Mouse (Mus musculus): ENCODE measurements around the gene Cd22. TPM values are rescaled to one million over a fixed set of nuclear protein-coding genes. Genes with fewer than 3 reads are reported as not detected.

Cd22 gene
- total and polyA plus RNA-seq, 2 experiments = 0.74 to 3.7 TPM

- no peak for TF ChIP-seq CTCF (IDR thresholded peaks at IDR 0.05; ENCODE audit: low read depth, low read length)
- H3K9ac ChIP-seq (ENCODE audit: low read depth, low read length) = no peak within 1 kb of the TSS
- H3K27me3 ChIP-seq (ENCODE audit: control insufficient read depth, insufficient read depth, low read length) = no peaks in the 10 kb centered on the region
- no peak within 1 kb of the TSS for H3K4me3 ChIP-seq (ENCODE audit: insufficient read depth, low read depth, low read length)
- no peak within 1 kb of the TSS for H3K27ac ChIP-seq (replicated peaks; ENCODE audit: insufficient read depth, low read depth, low read length)
- no peak for DNase-seq (ENCODE audit: extremely low read depth, low read depth, low spot score)
- H3K4me1 ChIP-seq (ENCODE audit: control insufficient read depth, insufficient read depth, low read length) = no peaks in the 10 kb centered on the region
- no peaks in the 10 kb centered on the region for H3K79me2 ChIP-seq (ENCODE audit: control insufficient read depth, insufficient read depth, low read length)
- H3K36me3 ChIP-seq (ENCODE audit: control insufficient read depth, insufficient read depth, low read length) = no peaks in the 10 kb centered on the region
- WGBS = 85% methylated on average over 12 of the region's 12 CpGs
These were observed 18.7 kb downstream of the Cd22 start, which contains the start of gene Ffar1 for GRCm38 (mm10) chr7:30861464-30861863. Ffar1 (minus strand) TSS chr7:30861564.

DNA sequence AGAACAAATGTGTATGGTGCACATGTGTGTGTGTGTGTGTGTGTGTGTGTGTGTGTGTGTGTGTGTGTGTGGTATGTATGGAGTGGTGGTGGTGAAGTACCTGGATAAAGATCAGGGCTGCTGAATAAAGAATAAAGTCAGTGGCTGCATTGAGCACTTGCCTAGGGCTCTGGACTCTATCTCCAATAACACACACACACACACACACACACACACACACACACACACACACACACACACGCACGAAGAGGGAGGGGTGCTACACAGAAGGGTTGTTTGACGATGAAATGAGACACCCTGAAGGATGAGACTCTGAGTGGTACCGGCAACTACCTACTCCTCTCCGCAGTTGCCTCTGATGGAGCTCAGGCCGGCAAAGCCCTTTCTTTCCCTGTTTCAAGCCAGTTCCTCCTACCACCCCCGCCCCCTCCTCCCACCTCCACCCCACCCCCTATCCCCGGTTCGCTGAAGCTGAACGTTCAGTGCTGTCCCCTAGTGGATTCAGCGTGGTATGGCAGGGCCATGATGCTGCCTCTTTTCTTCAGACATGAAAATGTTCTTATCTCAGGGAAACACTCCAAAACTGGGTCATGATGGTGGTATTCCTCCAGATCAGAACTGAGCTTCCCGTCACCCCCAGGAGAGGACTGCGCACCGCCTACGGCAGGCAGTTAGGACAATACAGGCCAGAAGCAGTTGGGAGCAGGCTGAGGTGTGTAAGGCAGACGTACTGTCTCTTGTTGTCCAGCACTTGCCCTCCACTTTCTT, 20.3 kb downstream of the Cd22 start:
- Histone ChIP-seq H3K9ac (ENCODE audit: low read depth, low read length) (no peak overlapping the region), H3K79me2 (ENCODE audit: control insufficient read depth, insufficient read depth, low read length) (no peaks in the 10 kb centered on the region), H3K36me3 (ENCODE audit: control insufficient read depth, insufficient read depth, low read length) (no peaks in the 10 kb centered on the region), H3K4me3 (ENCODE audit: insufficient read depth, low read depth, low read length) (no peak overlapping the region), H3K27me3 (ENCODE audit: control insufficient read depth, insufficient read depth, low read length) (no peaks in the 10 kb centered on the region), H3K4me1 (ENCODE audit: control insufficient read depth, insufficient read depth, low read length) (no peaks in the 10 kb centered on the region), H3K27ac (replicated peaks; ENCODE audit: insufficient read depth, low read depth, low read length) (no peak overlapping the region)
- peak; percentile 35 for DNase-seq (ENCODE audit: extremely low read depth, low read depth, low spot score)
- 13% methylated on average over 16 of the region's 16 CpGs for WGBS
- TF ChIP-seq CTCF (IDR thresholded peaks at IDR 0.05; ENCODE audit: low read depth, low read length) (peak; percentile 82), POLR2A (IDR thresholded peaks at IDR 0.05; ENCODE audit: extremely low read depth, insufficient read depth, low read length) (no peak)

GRCm38 (mm10) chr7:30859290-30859634, 20.9 kb downstream of the Cd22 start:
- Histone ChIP-seq H3K9ac (ENCODE audit: low read depth, low read length) (no peak overlapping the region), H3K36me3 (ENCODE audit: control insufficient read depth, insufficient read depth, low read length) (no peaks in the 10 kb centered on the region), H3K4me3 (ENCODE audit: insufficient read depth, low read depth, low read length) (no peak overlapping the region), H3K4me1 (ENCODE audit: control insufficient read depth, insufficient read depth, low read length) (no peaks in the 10 kb centered on the region), H3K27ac (replicated peaks; ENCODE audit: insufficient read depth, low read depth, low read length) (no peak overlapping the region), H3K27me3 (ENCODE audit: control insufficient read depth, insufficient read depth, low read length) (no peaks in the 10 kb centered on the region), H3K79me2 (ENCODE audit: control insufficient read depth, insufficient read depth, low read length) (no peaks in the 10 kb centered on the region)
- DNase-seq (ENCODE audit: extremely low read depth, low read depth, low spot score) = peak; percentile 65
- TF ChIP-seq POLR2A (IDR thresholded peaks at IDR 0.05; ENCODE audit: extremely low read depth, insufficient read depth, low read length) (no peak), CTCF (IDR thresholded peaks at IDR 0.05; ENCODE audit: low read depth, low read length) (peak; percentile 94)

DNA sequence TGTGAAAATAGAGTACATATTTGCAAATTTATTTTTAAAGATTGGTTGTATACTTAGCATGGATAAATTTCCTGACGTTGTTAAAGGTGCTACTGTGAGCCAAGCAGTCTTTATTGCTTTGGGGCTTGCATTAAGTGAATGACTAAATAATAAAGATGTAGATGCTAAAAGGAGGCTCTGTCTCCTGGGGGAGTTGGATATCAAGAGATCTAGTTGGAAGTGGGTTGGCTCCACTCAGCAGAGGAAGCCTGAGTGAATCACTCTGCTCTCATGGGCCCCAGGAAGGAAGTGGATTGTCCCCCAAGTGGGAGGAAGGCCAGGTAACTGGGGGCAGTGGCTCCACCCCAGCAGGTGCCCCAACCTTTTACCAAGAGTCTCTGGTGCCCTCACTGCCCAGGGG, 22.4 kb downstream of the Cd22 start:
- 67% methylated on average over 1 of the region's 1 CpGs for WGBS

DNA sequence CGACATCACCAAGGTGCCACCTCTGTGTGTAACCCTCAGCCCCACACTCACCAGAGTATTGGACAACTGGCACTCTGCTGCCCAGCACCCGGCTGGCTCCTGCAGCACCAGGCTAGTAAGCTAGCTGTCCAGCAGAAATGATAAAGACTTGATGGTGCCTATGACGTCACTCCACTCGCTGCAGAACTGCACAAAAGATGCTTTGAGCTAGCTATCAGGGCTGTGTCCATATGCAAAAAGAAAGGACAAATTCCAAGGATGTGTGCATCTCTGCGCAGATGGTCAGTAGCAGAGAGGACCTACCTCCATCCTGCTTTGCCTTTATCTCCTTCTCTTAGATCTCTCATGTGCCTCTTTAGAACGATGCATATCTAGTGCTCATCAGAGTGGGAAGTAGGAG, 24.1 kb downstream of the Cd22 start, which contains the start of gene Ffar3:
Gene Ffar3 (minus strand): TSS at position 101 of the 400 bp plus-strand sequence.
- 74% methylated on average over 6 of the region's 6 CpGs for WGBS
- Histone ChIP-seq H3K79me2 (ENCODE audit: control insufficient read depth, insufficient read depth, low read length) (no peaks in the 10 kb centered on the region), H3K9ac (ENCODE audit: low read depth, low read length) (no peak within 1 kb of the TSS), H3K27ac (replicated peaks; ENCODE audit: insufficient read depth, low read depth, low read length) (no peak within 1 kb of the TSS), H3K4me3 (ENCODE audit: insufficient read depth, low read depth, low read length) (no peak within 1 kb of the TSS), H3K4me1 (ENCODE audit: control insufficient read depth, insufficient read depth, low read length) (no peaks in the 10 kb centered on the region), H3K27me3 (ENCODE audit: control insufficient read depth, insufficient read depth, low read length) (no peaks in the 10 kb centered on the region), H3K36me3 (ENCODE audit: control insufficient read depth, insufficient read depth, low read length) (no peaks in the 10 kb centered on the region)
- DNase-seq (ENCODE audit: extremely low read depth, low read depth, low spot score) = no peak
- TF ChIP-seq POLR2A (IDR thresholded peaks at IDR 0.05; ENCODE audit: extremely low read depth, insufficient read depth, low read length) (no peak), CTCF (IDR thresholded peaks at IDR 0.05; ENCODE audit: low read depth, low read length) (no peak)

More for the DNA sequence above, 22.4 kb downstream of the Cd22 start:
- H3K4me3 ChIP-seq (ENCODE audit: insufficient read depth, low read depth, low read length) = no peak overlapping the region
- no peaks in the 10 kb centered on the region for H3K4me1 ChIP-seq (ENCODE audit: control insufficient read depth, insufficient read depth, low read length)
- TF ChIP-seq POLR2A (IDR thresholded peaks at IDR 0.05; ENCODE audit: extremely low read depth, insufficient read depth, low read length) (no peak), CTCF (IDR thresholded peaks at IDR 0.05; ENCODE audit: low read depth, low read length) (no peak)
- H3K9ac ChIP-seq (ENCODE audit: low read depth, low read length) = no peak overlapping the region
- no peaks in the 10 kb centered on the region for H3K79me2 ChIP-seq (ENCODE audit: control insufficient read depth, insufficient read depth, low read length)
- no peak for DNase-seq (ENCODE audit: extremely low read depth, low read depth, low spot score)
- H3K27me3 ChIP-seq (ENCODE audit: control insufficient read depth, insufficient read depth, low read length) = no peaks in the 10 kb centered on the region
- H3K36me3 ChIP-seq (ENCODE audit: control insufficient read depth, insufficient read depth, low read length) = no peaks in the 10 kb centered on the region
- H3K27ac ChIP-seq (replicated peaks; ENCODE audit: insufficient read depth, low read depth, low read length) = no peak overlapping the region

DNA sequence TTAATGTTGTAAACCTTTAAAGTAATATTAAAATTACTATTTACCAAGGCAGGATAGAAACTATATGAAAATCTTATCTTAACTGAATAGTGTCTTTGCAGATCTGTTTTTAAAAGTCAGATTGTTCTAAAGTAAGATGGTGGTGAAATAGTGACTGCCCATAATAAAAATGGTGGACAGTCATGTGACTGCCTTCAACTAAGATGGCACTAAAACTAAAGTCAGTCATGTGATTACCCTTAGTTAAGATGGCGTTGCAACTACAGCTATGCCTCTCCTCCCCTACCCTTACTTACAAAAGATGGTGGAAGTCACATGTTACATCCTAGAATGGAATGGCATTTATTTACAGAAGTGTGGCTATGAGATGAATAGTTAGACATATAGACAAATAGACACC, 28.7 kb downstream of the Cd22 start:
- Histone ChIP-seq H3K4me1 (ENCODE audit: control insufficient read depth, insufficient read depth, low read length) (no peaks in the 10 kb centered on the region), H3K27ac (replicated peaks; ENCODE audit: insufficient read depth, low read depth, low read length) (no peak overlapping the region), H3K27me3 (ENCODE audit: control insufficient read depth, insufficient read depth, low read length) (no peaks in the 10 kb centered on the region), H3K4me3 (ENCODE audit: insufficient read depth, low read depth, low read length) (no peak overlapping the region), H3K79me2 (ENCODE audit: control insufficient read depth, insufficient read depth, low read length) (no peaks in the 10 kb centered on the region), H3K36me3 (ENCODE audit: control insufficient read depth, insufficient read depth, low read length) (no peaks in the 10 kb centered on the region), H3K9ac (ENCODE audit: low read depth, low read length) (no peak overlapping the region)
- no peak for DNase-seq (ENCODE audit: extremely low read depth, low read depth, low spot score)
- 93% methylated on average over 1 of the region's 1 CpGs for WGBS
- TF ChIP-seq POLR2A (IDR thresholded peaks at IDR 0.05; ENCODE audit: extremely low read depth, insufficient read depth, low read length) (no peak), CTCF (IDR thresholded peaks at IDR 0.05; ENCODE audit: low read depth, low read length) (no peak)

All from liver, adult 2 months (tissue).